Mouse (Mus musculus) bone marrow macrophage, adult 2 months (primary cell): ENCODE measurements around the gene Sipa1l2. TPM values are rescaled to one million over a fixed set of nuclear protein-coding genes. Genes with fewer than 3 reads are reported as not detected.

Experiments
- H3K27ac ChIP-seq: 2 replicates; pipeline ENCODE4 v1.5.1; 2012; ENCODE audit warnings: low read depth, low read length; ENCODE audit not compliant: insufficient read depth
- H3K4me1 ChIP-seq: 2 replicates; pipeline ENCODE4 v1.6.1; 2012; ENCODE audit warnings: low read length; ENCODE audit not compliant: control insufficient read depth, insufficient read depth
- H3K4me3 ChIP-seq: 2 replicates; pipeline ENCODE4 v1.5.1; 2012; ENCODE audit warnings: mild to moderate bottlenecking, low read length, moderate library complexity; ENCODE audit not compliant: insufficient read depth
- CTCF ChIP-seq: IDR thresholded peaks from 2 replicates; pipeline ENCODE4 v1.5.1; 2012; ENCODE audit warnings: low read depth, mild to moderate bottlenecking, low read length, moderate library complexity
- POLR2A ChIP-seq: IDR thresholded peaks from 2 replicates; pipeline ENCODE4 v1.6.1; 2012; ENCODE audit warnings: mild to moderate bottlenecking, low read depth, low read length, borderline replicate concordance
- polyA plus RNA-seq: library from polyadenylated mRNA; stranded (reverse); fragments of >200 nt; gene quantifications from 2 replicates; pipeline ENCODE4 v1.2.4, GENCODE M21; 2012; ENCODE audit not compliant: missing spikeins, insufficient read depth, insufficient read length

Gene Sipa1l2
- polyA plus RNA-seq, 1 experiment = 9.1 TPM

DNA sequence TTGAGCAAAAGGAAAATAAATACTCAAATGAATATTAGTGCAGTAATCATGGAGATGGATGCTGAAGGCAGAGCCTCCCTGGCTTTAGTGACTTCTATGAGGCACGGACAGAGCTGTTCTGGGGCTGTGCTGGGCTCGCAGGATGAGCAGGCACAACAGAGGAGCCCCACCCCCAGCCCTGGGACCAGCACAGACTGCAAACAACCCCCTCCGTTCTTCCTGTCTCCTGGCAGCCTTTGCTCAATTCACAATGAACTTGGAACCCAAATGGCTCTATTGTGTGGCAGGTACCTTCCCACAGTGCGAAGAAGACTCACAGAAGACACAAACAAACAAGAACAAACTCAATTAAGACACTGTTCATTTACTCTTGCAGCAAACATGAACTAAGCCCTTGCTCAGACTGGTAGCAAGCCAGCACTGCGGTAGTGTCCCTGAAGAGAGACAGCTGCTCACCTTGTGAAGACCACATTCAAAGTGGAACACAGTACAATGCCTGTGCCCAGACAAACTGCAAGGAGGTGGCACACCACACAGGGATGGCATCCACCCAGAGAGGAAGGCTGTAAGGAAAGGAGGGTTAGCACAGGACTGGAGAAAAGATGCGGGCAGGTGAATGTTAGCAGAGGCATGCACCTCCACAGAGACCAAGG, 64.9 kb downstream of the Sipa1l2 start:
- no peak for TF ChIP-seq CTCF
- TF ChIP-seq POLR2A = no peak
- Histone ChIP-seq H3K4me3 (no peak overlapping the region), H3K27ac (no peak overlapping the region), H3K4me1 (peaks cover 12% of the 10 kb centered on the region)

DNA sequence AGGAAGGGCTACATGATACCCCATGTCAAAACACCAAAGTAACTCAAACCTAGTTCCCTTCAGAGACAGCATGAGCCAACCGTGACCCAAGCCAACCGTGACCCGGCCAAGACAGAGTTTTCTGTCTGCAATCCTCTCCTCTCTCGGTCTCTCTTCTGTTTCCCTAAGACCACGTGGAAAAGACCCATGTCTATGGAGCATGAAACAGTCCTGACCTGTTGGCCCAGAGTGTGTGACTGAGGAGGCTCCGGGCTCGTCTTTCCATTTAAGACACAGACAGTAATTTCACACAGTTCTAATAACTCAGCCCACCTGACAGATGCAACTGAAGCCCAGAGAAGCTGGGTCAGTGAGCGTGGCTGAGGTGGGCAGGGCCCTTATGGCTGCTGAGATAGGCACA, 65.8 kb downstream of the Sipa1l2 start:
- Histone ChIP-seq H3K27ac (no peak overlapping the region), H3K4me3 (no peak overlapping the region), H3K4me1 (peaks cover 14% of the 10 kb centered on the region)
- TF ChIP-seq POLR2A (no peak), CTCF (no peak)

DNA sequence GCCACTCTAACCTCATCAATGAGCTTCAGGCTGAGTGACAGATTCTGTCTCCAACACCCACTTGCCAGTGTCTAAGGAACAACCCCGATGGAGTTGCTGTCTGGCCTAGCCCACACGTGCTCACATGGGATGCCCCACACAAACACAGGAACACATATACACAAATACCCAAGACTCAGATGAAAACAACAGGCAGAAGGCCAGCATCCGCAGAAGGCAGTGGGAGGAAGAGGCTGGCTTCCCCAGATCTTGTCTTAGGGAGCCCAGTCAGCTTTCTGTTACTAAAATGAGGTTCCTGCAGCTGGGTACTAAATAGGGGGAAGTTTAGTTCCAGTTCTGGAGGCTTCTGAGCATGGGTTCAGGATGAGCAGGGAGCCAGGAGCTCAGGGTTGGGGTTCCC, 66.8 kb downstream of the Sipa1l2 start:
- Histone ChIP-seq H3K27ac (peak overlapping the region; percentile 12; the same call in 1 of the 2 replicates), H3K4me1 (peaks cover 22% of the 10 kb centered on the region), H3K4me3 (no peak overlapping the region)
- TF ChIP-seq POLR2A = no peak
- no peak for TF ChIP-seq CTCF

DNA sequence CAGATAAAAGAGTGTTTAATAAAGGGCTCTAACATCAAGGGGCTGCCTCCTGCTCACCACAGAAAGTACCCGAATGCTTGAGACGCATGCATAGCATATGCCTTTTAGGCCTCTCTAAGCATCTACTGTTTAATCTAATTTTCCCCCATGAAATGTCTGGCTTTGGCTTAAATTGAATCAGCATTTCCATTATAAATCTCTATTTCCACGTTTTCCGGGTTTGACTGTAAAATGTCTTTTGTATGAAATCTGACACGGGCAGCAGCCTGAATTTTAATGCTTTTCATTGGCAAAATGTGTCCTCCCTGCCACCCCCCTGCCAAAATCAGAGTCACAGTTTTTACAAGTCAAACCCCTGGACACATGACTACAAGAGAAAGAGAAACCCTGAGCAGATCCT, 69.6 kb downstream of the Sipa1l2 start:
- Histone ChIP-seq H3K4me1 (peaks cover 36% of the 10 kb centered on the region), H3K27ac (no peak overlapping the region), H3K4me3 (no peak overlapping the region)
- TF ChIP-seq POLR2A (no peak), CTCF (no peak)

DNA sequence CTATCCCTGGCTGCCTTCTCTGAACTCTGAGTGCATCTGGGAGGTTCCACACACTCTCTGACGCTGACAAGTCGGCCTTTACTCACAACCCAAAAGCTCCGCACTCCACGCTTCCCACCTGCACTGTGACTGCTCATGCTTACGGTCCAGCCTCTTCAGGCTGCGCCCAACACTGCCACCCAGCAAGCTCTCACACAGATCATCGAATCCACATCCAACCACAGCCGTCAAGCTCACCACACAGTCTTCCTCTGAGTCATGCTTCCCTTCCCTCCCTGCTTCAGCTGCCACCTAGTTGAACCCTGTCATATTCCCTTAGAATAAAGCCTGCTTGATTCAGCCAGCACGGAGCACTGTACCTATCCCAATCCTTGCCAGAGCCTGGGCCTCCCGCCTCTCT, 71.1 kb downstream of the Sipa1l2 start:
- no peak overlapping the region for H3K27ac ChIP-seq
- peaks cover 37% of the 10 kb centered on the region for H3K4me1 ChIP-seq
- TF ChIP-seq CTCF (peak; percentile 14; the same call in 1 of the 2 replicates), POLR2A (no peak)
- no peak overlapping the region for H3K4me3 ChIP-seq

DNA sequence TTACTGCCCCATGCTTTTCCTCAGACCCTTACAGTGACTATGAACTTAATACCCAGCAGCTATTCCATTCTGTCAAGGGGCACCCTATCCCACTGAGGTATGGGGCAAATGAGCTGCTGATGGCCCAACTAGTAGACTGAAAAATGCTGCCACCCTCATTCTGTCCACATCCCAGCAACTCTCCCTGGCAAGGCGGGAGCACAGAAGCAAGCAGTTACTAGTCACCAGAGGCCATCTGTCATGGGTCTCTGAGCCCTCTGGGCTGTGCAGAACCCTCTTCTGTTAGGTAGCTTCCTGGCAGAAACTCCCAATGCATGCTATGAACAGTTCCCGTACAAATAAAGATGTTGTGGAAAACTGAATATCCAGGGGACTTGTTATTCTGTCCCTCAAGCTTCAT, 74.1 kb downstream of the Sipa1l2 start:
- Histone ChIP-seq H3K27ac (no peak overlapping the region), H3K4me3 (no peak overlapping the region), H3K4me1 (peaks cover 33% of the 10 kb centered on the region)
- TF ChIP-seq POLR2A (no peak), CTCF (no peak)

DNA sequence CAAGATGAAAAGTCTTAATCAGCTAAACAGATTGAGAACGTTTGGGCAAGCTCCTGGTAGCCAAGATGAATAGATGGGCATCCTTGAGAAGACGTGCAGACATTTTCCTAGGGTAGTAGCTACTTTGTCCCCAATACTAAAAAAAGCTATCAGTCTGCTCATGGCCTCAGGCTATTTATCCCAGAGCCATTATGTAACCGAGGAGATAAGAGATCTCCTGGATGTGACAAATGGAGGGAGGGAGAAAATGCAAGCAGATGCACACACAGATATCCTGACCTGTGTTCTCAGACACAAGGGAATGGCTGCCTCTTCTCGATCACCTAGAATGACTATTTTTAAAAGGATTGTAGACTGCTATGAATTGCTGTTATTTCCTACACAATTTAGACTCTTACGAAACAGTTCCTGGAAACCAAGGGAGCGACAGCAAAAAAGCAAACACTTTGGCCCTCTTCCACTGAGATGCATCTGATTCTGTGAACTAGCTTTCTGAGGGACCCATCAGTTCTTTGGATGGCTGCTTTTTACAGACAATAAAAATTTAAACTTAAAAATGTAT, 76.3 kb downstream of the Sipa1l2 start:
- no peak for TF ChIP-seq CTCF
- TF ChIP-seq POLR2A = no peak
- no peak overlapping the region for H3K4me3 ChIP-seq
- H3K27ac ChIP-seq = no peak overlapping the region
- H3K4me1 ChIP-seq = peaks cover 44% of the 10 kb centered on the region

DNA sequence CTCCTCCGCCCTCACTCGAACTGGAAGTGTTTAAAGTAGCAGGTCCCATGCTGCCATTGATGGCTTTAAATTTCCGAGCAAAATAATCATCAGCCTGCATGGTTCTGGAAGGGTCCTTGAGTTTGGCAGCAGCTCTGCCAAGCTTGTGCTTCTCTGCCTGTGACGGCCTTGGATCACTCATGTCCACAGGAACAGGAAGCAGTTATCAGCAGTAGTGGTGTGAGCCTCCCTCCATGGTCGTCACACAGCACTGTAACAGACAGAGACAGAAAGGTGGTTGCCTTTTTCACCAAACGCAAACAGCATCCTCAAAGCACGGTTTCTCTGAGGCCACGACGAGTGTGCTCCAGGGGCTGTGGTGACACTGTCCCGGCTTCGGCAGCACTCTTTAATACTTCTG, 77.2 kb downstream of the Sipa1l2 start:
- no peak overlapping the region for H3K27ac ChIP-seq
- TF ChIP-seq CTCF = no peak
- TF ChIP-seq POLR2A = no peak
- peaks cover 46% of the 10 kb centered on the region for H3K4me1 ChIP-seq
- H3K4me3 ChIP-seq = no peak overlapping the region

DNA sequence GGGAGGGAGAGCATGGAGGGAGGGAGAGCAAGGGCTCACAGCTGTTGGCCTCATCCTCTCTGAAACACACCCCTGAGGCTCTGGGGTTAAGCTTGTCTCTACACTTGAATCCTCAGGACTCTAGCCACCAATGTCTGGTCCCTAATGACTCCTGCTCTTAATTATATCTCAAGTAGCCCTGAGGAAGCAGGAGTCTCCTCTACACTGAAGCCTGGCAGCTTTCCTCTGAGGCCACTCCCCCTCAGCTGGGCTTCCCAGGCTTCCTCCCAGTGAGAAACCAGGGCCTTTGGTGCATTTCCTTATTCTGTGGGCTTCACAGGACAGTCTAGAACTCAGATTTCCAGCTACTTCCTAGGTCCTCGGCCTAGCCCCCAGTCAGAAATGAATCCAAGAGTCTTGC, 80.9 kb downstream of the Sipa1l2 start:
- Histone ChIP-seq H3K27ac (peak overlapping the region; percentile 61), H3K4me1 (peaks cover 47% of the 10 kb centered on the region), H3K4me3 (no peak overlapping the region)
- TF ChIP-seq POLR2A (no peak), CTCF (no peak)

DNA sequence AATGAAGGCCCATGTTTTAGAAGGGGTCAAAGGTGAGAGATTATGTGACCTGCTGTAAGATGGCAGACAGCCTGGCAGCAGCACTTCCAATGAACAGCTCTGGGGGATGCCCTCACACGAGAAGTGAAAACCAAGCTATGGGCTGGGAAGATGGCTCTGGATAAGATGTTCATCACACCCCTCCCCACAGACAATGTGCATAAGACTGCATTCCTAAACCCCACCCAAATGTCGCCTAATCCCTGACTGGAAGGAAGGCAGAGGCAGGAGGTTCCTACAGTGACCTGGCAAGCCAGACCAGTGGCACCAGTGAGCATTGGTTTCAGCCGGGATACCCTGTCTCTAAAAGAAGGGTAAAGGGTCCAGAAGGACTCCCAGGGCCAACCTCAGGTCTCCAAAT, 83.9 kb downstream of the Sipa1l2 start:
- H3K4me3 ChIP-seq = no peak overlapping the region
- no peak for TF ChIP-seq POLR2A
- no peak for TF ChIP-seq CTCF

More for the DNA sequence above, 83.9 kb downstream of the Sipa1l2 start:
- H3K4me1 ChIP-seq = peaks cover 39% of the 10 kb centered on the region
- H3K27ac ChIP-seq = no peak overlapping the region
